Mouse (Mus musculus) retina, postnatal 7 days (tissue): ENCODE measurements around the gene Sorcs1.

ENCODE experiments used
- DNase-seq: peaks from one replicate; pipeline ENCODE4 v3.0.0-alpha.2; 2012; ENCODE audit warnings: low read depth, low spot score

Sorcs1 gene

DNA sequence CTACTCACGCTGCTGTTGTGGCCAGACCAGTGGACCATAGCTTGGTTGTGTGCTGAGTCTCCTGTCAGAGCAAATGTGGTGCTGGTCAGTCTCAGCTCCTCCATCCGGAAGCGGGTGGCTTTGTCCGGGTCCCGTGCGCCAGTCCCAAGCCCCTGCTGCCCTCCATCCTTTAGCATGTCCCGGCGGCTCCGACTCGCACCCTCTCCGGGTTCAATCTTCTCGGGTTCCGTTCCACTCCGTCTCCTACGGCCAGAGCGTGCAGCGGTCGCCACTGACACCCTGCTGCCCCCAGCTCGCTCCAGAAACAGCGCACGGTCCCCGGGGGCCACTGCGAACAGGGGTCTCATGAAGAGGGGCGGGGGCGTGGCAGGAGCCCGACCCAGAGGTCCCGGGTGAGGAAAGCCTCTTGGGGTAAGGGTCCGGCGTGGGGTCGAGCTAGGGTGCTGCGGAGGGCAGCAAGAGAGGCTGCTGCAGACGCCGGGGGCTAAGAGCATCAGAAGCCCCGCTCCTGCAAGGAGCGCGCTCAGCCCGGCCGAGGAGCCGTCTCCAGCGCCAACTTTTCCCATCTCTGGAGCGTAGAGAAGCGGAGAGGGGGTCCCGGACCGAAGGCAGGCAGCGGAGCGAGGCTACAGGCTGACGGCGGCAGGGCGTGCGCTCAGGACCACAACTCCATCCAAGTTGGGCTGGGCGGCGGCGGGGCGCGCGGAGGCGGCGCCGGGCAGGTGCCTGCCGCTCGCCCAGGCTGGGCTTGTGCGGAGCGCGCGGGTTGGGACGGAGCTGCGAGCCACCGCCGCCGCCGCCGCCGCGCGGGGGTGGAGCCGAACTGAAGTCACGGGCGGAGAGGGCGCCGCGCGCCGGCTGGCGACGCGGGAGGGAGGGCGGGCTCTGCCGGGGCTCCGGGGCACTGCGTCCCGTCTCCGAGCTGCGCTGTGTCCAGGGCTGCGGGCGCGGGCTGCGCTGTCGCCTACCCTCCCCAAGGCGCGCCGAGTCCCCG lies at the start of gene Sorcs1:
Gene Sorcs1 (minus strand): TSS at position 744 of the 994 bp plus-strand sequence.
- peak; percentile 59 for DNase-seq

DNA sequence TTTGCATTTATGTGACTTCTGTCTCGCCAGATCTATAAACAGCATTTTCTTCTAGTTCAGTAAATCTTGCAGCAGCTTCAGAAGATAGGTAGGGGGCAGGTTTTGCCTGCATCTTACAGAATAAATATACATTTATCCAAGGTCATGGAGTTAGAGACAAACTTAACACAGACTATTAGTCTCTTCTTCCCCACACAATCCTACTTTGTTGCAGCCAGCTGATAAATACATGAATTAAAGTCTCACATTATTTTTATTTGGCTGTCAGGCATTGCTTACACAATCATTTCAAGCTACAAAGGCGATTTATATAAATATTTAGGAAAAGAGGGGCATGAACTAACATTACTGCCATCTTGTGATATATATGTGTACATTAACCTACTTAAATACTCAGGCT lies 4.8 kb upstream of the Sorcs1 start:
- DNase-seq: no peak

DNA sequence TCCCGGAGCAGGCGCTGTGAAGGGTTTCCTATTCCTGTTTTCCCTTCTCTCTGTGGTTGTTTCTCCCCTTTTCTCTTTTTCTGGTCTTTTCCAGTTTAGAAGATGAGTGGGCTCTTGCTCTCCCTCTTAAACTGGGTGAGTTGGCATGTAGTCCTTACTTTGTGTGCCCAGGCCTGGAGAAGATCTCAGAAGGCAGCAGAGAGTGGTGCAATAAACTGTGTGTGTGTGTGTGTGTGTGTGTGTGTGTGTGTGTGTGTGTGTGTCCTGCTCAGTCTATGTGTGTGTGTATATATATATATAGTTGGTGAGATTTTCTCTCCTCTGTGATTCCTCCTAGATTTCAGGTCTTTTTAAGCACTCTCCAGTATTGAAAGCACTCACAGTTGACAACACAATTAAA lies 500 bp upstream of the Sorcs1 start:
- no peak for DNase-seq

DNA sequence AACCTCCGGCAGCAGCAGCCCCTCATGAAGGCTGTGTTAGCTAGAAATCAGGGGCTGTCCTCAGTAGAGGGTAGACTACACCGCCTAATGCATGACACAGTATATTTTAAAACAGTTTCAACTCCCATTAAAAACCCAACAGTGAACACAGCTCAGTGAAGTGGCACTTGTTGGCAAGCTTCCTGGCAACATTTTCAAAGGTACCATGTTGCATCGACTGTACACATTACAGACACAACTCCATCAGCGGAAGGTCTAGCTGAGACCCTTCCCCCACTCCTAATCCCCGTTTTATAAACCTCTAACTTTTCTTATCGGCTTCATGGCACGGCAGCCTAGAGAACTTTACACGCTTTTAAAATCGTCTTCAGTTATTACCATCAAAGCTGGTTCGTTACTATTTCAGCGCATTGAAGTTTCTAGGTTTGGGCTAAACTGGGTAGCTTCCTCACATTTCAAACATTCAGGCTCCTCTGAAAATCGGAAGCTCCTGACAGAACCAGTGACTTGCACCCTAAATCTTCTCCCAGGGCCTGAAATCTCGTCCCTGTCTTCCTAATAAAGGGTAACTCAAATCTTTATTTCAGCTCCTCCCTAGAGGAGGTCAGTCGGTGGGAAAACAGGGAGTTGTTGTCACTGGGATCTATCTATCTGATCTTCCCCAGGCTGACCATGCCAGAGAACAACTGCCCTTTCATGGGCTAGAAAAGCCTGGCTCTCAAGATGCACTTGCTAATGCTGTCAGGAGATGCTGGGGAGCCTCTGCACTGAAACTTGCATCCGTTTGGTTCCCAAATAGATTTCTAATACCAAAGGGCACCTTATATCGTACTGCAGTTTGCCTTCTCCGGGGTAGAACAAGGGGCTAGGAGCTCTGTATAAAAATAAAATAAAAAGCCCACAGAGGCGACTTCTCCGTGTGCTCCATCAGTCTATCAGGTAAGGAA lies 1.6 kb downstream of the Sorcs1 start:
- no peak for DNase-seq

DNA sequence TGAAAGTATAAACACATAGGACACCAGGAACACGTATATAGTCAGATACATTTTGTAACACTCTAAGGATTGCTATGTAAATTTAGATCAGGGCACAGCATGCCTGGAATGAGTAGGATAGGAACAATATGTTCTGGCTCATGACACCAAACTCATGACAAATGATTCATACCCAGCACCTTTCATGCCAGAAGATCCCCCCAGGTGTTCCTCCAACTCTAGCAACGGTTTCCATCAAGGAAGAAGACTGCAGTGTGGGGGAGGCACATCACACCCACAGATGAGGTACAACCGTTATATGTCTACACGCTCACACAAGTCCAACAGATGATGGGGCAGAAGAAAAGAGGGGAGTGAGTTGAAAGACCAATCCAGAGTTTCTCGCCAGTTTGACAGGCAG lies 3.5 kb downstream of the Sorcs1 start:
- DNase-seq: no peak

DNA sequence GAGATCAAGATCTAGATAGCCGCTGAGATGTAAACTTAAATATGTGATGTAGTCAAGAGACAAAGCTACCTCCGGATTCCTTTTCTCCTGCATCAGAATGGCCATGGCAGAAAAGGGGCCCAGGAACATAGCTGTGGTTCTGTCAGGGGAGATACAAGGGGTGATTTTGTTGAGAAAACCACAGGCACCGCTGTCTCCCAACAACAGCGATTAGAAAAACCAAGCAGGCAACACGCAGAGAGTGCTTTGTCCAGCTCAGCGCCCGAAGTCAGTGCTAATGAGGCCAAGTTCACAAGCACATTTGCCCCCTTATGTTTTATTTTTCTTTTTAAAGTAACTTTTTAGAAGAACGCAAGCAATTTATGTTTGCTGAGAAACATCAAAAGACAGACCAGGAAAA lies 10.9 kb downstream of the Sorcs1 start:
- no peak for DNase-seq

DNA sequence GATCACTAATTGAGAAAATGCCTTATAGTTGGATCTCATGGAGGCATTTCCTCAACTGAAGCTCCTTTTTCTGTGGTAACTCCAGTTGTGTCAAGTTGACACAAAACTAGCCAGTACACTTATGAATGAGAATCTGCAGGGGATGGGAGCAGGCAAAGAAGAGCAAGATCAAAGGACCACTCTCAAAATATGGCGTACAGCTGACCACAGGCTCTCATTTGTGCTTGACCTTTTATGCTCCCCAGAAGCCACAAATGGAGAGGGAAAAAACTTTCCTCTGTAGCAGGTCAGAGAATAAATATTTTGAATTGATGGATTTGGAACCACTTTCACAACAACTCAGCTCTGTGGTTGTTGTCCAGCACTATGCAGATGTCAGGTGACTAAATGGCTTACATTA lies 14.1 kb downstream of the Sorcs1 start:
- DNase-seq: no peak

DNA sequence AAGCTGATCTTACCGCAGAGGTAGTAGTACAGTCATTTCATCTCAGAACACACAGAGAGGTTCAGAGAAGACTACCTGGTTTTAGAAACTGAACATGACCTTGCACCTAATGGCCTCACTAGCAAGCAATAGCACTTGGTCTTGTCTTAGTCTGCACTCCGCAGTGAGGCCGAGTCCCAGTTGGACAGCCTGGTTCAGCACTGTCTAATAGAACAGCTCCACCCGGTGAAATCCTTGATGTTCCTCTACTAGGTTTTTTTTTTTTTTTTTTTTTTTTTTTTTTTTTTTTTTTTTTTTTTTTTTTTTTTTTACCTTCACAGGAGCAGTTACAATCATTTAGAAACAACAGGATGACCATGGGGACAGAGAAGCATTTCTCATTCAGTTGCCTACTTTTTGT lies 19.3 kb downstream of the Sorcs1 start:
- DNase-seq: no peak

DNA sequence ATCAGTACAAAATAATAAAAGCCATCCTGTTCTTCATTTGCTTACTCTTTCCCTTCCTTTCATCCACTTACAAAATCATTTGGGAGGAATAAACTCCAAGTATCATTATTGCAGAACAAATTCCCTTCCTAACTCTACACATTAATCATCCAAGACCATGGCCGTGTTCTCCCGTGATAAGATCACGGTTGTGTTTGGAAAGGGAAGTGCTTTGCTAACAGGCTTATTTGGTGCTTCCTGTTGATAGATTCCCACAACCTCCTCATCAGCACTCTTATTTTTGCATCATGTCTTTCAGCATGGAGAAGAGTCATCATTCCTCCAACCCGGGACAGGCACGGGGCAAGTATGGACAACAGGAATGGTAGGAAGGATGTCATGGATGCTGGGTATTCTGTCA lies 25.7 kb downstream of the Sorcs1 start:
- DNase-seq: no peak

DNA sequence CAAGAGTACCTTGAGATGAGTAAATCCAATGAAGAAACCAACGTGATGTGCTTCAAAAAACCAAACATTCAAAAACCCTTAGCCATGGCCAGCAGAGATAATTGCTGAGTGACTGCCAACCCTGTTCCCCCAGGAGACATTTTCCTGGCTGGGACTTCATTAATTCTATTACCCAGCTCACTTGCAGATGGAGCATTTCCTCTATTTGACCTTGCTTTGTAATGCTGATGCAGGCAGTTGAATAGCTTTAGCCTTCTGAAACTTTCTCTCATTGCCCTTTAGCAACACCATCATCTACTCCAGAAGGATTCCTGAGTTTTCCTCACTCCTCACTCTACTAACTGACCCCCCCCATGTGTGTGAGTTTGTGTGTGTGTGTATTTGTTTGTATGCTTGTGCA lies 34.6 kb downstream of the Sorcs1 start:
- no peak for DNase-seq

DNA sequence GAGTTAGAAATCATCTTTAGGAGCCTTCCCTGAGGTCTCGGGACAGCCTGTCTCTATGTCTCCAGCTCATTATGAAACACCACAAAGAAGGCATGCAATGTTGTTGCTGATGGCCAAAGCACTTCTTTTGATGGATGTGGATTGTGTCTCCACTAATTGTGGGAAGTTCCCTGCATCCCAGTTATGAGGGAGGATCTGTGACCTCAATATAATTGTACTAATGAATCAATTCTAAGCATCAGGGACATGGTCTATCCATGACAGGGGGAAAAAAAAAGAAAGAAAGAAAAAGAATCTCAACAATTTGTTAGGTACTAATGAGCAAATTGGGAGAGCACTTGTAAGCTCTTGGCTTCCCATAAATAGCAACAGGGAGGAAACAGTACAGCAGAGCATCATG lies 36.3 kb downstream of the Sorcs1 start:
- DNase-seq: no peak

DNA sequence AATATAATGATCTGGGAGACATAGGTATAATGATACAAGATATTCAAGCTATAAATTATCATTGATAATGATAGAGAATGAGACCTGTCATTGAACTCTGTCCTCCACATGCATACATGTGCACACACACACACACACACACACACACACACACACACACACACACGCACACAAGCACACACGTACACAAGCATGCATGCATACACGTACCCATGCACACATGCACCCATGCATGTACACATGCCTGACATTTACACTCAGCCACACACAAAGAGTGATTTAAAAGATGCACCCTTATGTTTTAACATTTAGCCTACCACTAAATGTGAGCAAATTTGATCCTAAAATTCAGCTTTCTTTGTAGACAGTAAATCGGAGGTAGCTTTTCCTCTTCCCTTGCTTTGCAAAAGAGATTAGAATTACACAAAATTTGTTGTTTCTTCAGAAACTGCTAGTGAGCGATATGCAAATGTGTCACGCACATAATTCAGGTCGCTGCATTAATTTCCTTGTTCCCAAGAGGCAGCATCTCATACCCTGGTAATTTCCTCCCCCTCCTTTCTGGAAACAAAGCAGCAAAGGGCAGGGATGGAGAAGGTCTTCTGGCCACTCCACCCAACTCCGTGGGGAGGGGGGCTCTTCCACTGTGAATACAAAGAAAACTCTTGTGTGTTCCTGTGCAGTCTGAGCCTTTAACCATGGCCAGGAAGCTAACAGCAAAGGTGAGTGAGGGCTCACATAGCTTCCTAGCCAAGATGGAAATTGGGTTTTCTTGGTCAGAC lies 38.0 kb downstream of the Sorcs1 start:
- no peak for DNase-seq

DNA sequence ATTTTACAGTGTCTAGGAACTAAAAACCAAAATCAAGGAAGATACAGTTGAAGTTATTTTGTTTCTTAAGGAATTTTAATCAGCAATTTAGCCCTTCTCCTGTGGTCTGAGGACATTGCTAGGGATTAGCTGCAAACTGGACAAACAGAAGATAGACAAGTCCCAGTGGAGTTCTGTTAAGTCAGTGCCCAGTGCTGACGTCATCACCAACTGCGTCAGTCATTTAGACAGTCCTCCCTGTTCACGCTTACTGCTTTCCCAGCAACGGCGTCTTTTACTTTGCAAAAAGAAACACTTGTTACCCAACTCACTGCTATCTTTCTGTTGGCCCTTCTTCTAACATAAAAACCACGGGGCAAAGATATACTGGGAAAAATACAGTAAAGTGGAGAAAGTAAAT lies 40.3 kb downstream of the Sorcs1 start:
- DNase-seq: no peak

DNA sequence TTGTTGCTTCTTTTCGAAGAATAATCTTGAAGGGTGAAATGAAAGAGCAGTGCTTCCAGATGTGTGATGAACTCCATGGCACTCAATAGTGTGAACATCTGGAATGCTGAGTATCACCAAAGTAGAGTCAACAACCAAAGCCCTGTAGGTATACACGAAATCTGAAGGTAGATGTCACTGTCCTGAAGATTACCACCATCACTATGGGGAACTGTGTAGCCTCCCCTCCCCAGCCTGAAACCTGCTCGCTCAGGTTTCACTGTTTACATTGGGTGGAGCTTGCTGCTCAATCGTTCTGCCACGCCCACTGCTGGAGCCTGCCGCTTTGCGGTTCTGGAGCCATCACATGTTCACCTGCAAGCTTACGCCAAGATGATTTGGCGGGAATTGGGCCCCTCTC lies 64.4 kb downstream of the Sorcs1 start:
- no peak for DNase-seq

DNA sequence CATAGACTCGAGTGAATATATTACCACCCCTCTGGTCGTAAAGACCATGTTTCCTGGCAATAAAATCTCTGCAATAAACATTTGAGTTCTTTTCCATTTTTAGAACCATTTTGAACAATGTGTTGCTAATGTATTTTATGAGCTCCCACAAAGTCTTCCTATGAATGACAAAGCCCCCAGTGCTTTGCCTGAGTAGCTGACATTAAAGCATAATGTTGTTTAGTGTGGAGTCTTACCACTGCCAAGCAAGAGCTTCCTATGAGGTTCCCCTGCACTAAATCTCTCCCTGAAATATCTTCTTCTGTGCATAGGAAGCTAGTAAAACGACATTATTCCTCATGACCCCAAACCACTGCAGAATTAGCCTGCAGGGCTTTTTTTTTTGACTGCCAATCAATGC lies 66.8 kb downstream of the Sorcs1 start:
- DNase-seq: no peak

DNA sequence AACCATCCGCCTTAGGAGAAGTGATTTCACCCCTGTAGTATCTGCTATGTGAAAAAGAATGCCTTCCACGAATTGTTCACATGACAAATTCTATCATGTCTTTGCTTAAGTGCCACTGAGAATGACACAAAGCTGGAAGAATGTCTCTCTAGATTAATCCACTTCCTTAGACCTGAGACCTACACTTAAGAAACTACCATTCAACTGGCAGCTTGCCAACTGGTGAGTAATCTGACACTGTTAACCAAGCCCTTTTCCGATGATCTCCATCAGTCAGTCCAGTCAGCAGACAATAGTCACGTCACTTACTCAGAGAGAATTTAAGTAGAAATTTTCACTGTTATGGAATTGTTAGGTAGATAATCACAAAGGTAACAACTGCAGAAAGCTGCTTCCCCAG lies 74.6 kb downstream of the Sorcs1 start:
- DNase-seq: no peak

DNA sequence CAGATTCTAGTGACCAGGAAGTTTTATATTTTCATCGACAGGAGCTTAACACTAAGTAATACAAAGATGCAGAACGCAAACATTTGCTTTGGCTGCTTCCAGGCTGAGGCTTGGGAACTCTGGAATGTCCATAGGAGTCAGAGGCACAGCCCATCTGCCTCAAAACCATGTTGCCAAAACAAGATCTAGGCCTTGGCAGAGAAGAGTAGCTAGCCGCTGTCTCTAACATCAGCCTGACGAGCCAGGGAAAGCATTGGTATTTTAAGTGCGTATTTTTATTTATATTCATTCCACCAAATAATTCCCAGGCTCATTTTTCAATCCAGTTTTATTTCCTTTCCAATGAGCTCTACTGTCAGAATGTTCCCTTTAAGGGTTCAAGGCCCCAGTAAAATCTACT lies 75.1 kb downstream of the Sorcs1 start:
- no peak for DNase-seq

DNA sequence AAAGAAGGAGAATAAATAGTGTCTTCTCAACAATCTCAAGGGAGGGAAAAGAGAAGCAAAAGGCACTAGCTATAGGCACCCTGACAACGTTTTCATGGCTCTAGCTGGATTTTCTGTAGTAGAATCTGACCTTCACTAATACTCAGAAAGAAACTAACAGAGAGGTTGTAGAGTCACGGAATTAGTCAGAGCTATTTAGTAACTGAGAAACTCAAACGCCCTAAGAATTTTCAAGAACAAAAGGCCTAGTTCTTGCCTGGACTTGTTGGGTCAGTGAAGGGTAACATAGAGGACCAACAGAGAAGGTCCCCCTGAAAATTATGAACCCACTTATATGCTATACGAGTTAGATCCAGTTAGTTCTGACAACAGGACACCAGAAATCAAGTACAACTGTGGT lies 81.1 kb downstream of the Sorcs1 start:
- DNase-seq: no peak

DNA sequence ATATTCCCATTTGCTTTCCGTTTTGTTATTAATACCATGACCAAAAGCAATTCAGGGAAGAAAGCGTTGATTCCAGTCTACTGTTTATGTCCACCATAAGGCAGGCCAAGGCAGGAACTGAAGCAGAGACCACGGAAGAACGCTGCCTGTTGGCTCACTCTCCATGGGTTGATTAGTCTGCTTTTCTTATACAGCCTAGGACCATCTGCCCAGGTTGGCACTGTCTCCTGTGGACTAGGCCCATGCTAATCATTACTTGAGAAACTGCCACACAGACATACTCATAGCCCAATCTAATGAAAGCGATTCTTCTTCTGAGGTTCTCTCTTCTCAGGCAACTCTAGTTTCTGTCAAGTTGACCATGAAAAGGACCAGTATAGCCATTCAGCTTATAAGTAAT lies 92.3 kb downstream of the Sorcs1 start:
- DNase-seq: no peak

DNA sequence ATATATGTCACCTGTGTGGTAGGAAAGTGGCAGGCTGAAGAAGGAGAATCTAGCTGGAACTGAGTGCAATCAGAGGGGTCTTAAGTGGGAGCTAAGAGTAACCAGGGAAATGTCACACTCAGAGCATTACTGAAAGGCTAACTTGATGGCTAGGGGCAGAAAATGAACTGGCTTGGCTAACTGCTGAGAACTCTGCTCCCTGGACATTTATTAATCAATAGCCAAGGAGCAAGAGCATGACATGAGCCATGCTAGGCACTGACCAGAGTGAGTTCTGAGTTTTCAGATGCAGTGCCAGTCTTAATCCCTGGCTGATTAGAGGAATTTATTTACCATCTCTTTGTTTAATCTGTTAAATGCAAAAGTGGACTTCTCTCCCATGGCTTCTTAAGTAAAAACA lies 95.5 kb downstream of the Sorcs1 start:
- DNase-seq: no peak

DNA sequence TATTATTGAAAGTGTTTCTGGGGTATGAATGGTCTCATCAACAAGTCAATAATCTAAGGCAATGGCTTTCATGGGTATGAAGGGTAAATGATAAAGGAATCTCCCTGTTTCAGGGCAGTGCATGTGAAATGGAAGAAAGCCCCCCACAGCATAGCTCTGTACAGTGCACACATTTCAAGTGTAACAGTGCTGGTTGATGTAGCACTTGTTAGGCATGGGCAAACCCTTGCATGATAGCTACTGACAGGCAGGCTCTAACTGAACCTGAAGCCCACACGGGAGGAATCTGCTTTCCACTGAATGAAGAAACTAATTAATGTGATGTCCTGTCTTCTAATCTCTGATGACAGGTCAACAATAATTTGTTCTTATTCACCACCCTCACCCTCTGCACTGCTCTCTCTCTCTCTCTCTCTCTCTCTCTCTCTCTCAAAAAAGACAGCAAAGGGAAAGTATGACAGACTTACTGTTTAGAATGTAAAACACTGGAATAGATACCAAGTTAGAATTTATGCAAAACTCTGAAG lies 108.7 kb downstream of the Sorcs1 start:
- DNase-seq: peak; percentile 28
